Mouse (Mus musculus) megakaryocyte-erythroid progenitor cell, adult 5-6 weeks (primary cell): ENCODE results near the gene Cops9. TPM values are rescaled to one million over a fixed set of nuclear protein-coding genes. Genes with fewer than 3 reads are reported as not detected.

Experiments
- ATAC-seq: replicated peaks from 2 replicates; pipeline ENCODE4 v1.8.0; 2016; ENCODE audit warnings: mild to moderate bottlenecking, inconsistent platforms; ENCODE audit not compliant: severe bottlenecking, poor library complexity, low FRiP score, low TSS enrichment
- total RNA-seq, 2 experiments: library from RNA; stranded (forward) in 1 of 2; stranded (reverse) in 1 of 2; fragments of 200-1000, 215-1000 nt in 1 of 2; fragments of >200 nt in 1 of 2; fragmentation: Nextera tagmentation in 1 of 2; gene quantifications; 2 replicates each; pipeline ENCODE4 v1.2.3; 2014 to 2017

Gene Cops9
- total RNA-seq, 2 experiments from 2014 or later: 142 to 193 TPM

- ATAC-seq: no peak
Measured at GRCm38 (mm10) chr1:92616046-92616445, 25.7 kb downstream of the Cops9 start.

GRCm38 (mm10) chr1:92614516-92614915, 27.3 kb downstream of the Cops9 start:
- ATAC-seq: no peak

- ATAC-seq: no peak
Measured at GRCm38 (mm10) chr1:92613175-92613574, 28.6 kb downstream of the Cops9 start.

GRCm38 (mm10) chr1:92611008-92611407, 30.8 kb downstream of the Cops9 start:
- ATAC-seq: peak; percentile 63

- ATAC-seq: no peak
Measured at GRCm38 (mm10) chr1:92607711-92608110, 34.1 kb downstream of the Cops9 start.

GRCm38 (mm10) chr1:92605482-92605881, 36.3 kb downstream of the Cops9 start, which contains the start of gene Olfr1410:
Gene Olfr1410, plus strand, starts transcription at chr1:92605782.
- no peak for ATAC-seq

- no peak for ATAC-seq
Measured at GRCm38 (mm10) chr1:92596019-92596418, 45.8 kb downstream of the Cops9 start.

- ATAC-seq: no peak
Measured at GRCm38 (mm10) chr1:92594111-92594510, 47.7 kb downstream of the Cops9 start, which contains the start of gene Olfr1411. Gene Olfr1411, plus strand, starts transcription at chr1:92594411.

Other genes starting within 250 kb of the Cops9 start
- 169 and 187 TPM in 2 replicates for gene Ndufa10, start 168.1 kb downstream of the Cops9 start, total RNA-seq (2014; fragmentation: Nextera tagmentation)
- gene Ndufa10, start 168.1 kb downstream of the Cops9 start, total RNA-seq (2017): 132 and 170 TPM in 2 replicates
- not detected in 2 replicates for gene Olfr1416, start 156.9 kb downstream of the Cops9 start, total RNA-seq (2014; fragmentation: Nextera tagmentation)
- not detected in 2 replicates for gene Olfr1416, start 156.9 kb downstream of the Cops9 start, total RNA-seq (2017)
- gene Olfr1415, start 145.9 kb downstream of the Cops9 start, total RNA-seq (2014; fragmentation: Nextera tagmentation): not detected in 2 replicates
- gene Olfr1415, start 145.9 kb downstream of the Cops9 start, total RNA-seq (2017): not detected in 2 replicates
- not detected in 2 replicates for gene Olfr1414, start 123.3 kb downstream of the Cops9 start, total RNA-seq (2014; fragmentation: Nextera tagmentation)
- not detected in 2 replicates for gene Olfr1414, start 123.3 kb downstream of the Cops9 start, total RNA-seq (2017)
- gene Olfr1413, start 70.7 kb downstream of the Cops9 start, total RNA-seq (2014; fragmentation: Nextera tagmentation): not detected in 2 replicates
- not detected in 2 replicates for gene Olfr1413, start 70.7 kb downstream of the Cops9 start, total RNA-seq (2017)
- not detected in 2 replicates for gene Olfr1412, start 56.2 kb downstream of the Cops9 start, total RNA-seq (2014; fragmentation: Nextera tagmentation)
- not detected in 2 replicates for gene Olfr1412, start 56.2 kb downstream of the Cops9 start, total RNA-seq (2017)
- gene Olfr1411, start 47.6 kb downstream of the Cops9 start, total RNA-seq (2014; fragmentation: Nextera tagmentation): not detected in 2 replicates
- not detected in 2 replicates for gene Olfr1411, start 47.6 kb downstream of the Cops9 start, total RNA-seq (2017)
- not detected in 2 replicates for gene Olfr1410, start 36.2 kb downstream of the Cops9 start, total RNA-seq (2014; fragmentation: Nextera tagmentation)
- gene Olfr1410, start 36.2 kb downstream of the Cops9 start, total RNA-seq (2017): not detected in 2 replicates
- not detected in 2 replicates for gene Olfr12, start 24.2 kb downstream of the Cops9 start, total RNA-seq (2014; fragmentation: Nextera tagmentation)
- gene Olfr12, start 24.2 kb downstream of the Cops9 start, total RNA-seq (2017): not detected in 2 replicates
- gene Otos, start 6.9 kb upstream of the Cops9 start, total RNA-seq (2014; fragmentation: Nextera tagmentation): 0.72 and 5.4 TPM in 2 replicates
- not detected in 2 replicates for gene Otos, start 6.9 kb upstream of the Cops9 start, total RNA-seq (2017)
- 1.2 and 2.9 TPM in 2 replicates for gene Gpc1, start 189.7 kb upstream of the Cops9 start, total RNA-seq (2014; fragmentation: Nextera tagmentation)
- gene Gpc1, start 189.7 kb upstream of the Cops9 start, total RNA-seq (2017): 0.65 and 0.80 TPM in 2 replicates